Mouse (Mus musculus): Measurements from ENCODE around the gene Cend1. TPM values are rescaled to one million over a fixed set of nuclear protein-coding genes. Genes with fewer than 3 reads are reported as not detected.
A peak's percentile ranks its signal among the peaks of the same experiment; 100 is the strongest.
"Not testable (repeated sequence)": the region's sequence is repeated elsewhere in the genome, so short reads cannot be mapped to it uniquely, and the experiment has no call there.

Gene Cend1
- polyA plus RNA-seq, 1 experiment from 2014 or later: 111 TPM

DNA sequence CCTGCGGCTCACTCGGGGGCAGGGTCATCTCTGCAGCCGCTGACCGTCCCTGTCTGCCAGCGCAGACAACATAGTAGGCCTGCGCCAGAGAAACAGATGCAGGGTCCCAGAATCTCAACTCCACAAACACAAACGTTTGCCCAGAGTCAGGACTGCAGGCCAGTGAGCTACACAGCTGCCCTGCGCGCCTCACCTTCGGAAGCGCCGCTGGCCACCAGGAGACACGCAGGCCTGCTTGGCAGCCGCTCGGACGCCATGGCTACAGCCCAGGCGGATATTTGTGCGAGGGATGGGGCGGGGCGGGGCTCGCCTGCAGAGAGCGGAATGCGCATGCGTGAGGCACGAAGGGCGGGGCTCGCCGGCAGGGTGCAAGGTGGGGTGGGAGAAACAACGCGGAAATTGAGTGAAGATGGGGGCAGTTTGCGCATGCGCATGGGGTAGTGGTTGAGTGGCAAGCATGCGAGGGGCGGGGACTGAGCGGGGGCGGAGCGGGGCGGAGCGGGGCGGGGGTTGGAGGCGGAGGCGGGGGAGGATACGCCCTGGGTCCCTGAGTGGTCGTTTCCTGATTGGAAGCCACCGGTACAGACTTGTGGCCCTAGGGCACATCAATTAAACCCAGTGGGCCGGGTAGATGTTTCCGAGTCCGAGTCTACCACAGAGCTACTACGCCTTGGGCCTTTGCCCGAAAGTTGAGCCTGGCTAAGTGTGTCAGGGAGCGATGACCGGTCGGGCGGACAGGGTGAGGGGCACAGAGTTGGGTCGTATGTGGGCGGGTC is 15.3 kb downstream of the Cend1 start, which contains the start of gene Gatd1:
Gatd1 (minus strand) TSS at position 328 of the 776 bp plus-strand sequence.
- H3K4me2 ChIP-seq: peak within 1 kb of the TSS; percentile 89
- no peaks in the 10 kb centered on the region for H3K27me3 ChIP-seq (replicated peaks)
- no peaks in the 10 kb centered on the region for H3K36me3 ChIP-seq (replicated peaks)
- H3K9me3 ChIP-seq: no peaks in the 10 kb centered on the region
- H3K4me3 ChIP-seq: peak within 1 kb of the TSS; percentile 76
- ATAC-seq (replicated peaks): peak; percentile 84
- peak within 1 kb of the TSS; percentile 90 for H3K9ac ChIP-seq
- WGBS: under 1% methylated on average over 55 of the region's 56 CpGs
- peak within 1 kb of the TSS; percentile 90 for H3K27ac ChIP-seq
- peaks cover 19% of the 10 kb centered on the region for H3K4me1 ChIP-seq

DNA sequence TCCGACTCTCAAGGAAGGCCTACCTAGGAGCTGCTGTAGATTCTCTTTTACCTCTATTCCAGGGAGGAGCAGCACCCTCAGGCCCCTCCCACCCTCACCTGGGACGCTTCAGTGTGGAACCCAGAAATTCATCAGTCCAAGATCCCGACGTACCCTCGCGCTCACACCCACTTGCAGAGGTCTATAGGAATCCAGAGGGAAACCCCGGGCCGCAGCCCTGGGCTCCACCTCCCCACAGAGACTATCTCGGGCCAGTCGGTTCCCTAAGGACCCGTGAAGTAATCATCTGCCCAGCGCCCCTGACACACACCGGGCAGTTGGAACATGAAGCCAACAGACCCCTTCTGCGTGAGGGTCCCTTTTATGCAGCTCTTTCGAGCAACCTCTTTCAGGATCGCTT is 16.0 kb downstream of the Cend1 start:
- peak; percentile 46 for ATAC-seq (replicated peaks)
- 5% methylated on average over 16 of the region's 16 CpGs for WGBS
- peak overlapping the region; percentile 89 for H3K4me2 ChIP-seq

DNA sequence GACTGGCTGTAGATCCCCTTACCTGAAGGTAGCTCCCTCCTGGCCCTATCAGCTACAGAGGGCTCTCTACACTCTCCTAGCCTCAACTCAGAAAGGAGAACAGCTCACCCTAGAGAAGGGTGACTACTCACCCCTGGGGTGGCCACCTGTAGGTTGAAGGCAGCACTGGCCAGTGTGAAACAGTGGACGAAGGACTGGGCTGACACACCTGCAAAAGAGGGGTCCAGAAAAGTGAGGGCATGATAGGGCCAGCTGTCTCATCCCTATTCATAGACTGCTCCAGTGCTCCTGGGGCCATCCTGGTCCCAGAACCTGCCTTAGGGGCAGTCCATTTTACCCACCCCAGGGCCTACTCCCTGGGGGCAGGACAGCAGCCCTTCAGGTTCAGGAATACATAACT is 17.6 kb downstream of the Cend1 start:
- Histone ChIP-seq H3K27ac (no peak overlapping the region), H3K4me3 (no peak overlapping the region), H3K27me3 (replicated peaks) (no peaks in the 10 kb centered on the region), H3K4me2 (no peak overlapping the region), H3K36me3 (replicated peaks) (no peaks in the 10 kb centered on the region), H3K9me3 (no peaks in the 10 kb centered on the region), H3K9ac (no peak overlapping the region), H3K4me1 (peaks cover 22% of the 10 kb centered on the region)
- 92% methylated on average over 1 of the region's 1 CpGs for WGBS
- no peak for ATAC-seq (replicated peaks)

More for the DNA sequence above, 16.0 kb downstream of the Cend1 start:
- Histone ChIP-seq H3K9ac (peak overlapping the region; percentile 90), H3K4me1 (peaks cover 22% of the 10 kb centered on the region), H3K27me3 (replicated peaks) (no peaks in the 10 kb centered on the region), H3K27ac (peak overlapping the region; percentile 90), H3K4me3 (peak overlapping the region; percentile 76), H3K36me3 (replicated peaks) (no peaks in the 10 kb centered on the region), H3K9me3 (no peaks in the 10 kb centered on the region)

DNA sequence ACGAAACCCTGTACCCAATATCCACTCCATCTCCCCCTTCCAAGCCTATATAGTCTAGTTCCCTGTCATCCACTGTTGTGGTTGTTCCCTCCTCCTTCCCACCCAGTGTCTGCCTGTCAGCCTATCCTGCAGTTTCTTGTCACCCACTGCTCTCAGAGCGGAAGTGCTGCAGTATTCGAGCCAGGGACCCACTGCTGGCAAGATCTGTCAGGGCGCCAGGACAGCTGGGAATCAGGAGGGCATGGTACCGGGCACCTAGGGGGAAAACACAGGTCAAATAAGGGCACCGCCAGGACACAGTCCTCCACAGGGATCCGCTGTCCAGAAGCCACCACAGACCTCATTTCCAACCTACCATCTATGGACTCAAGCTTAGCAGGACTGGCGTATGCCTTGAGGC is 18.7 kb downstream of the Cend1 start:
- Histone ChIP-seq H3K4me3 (no peak overlapping the region), H3K27me3 (replicated peaks) (no peaks in the 10 kb centered on the region), H3K36me3 (replicated peaks) (no peaks in the 10 kb centered on the region), H3K27ac (no peak overlapping the region), H3K4me1 (peaks cover 22% of the 10 kb centered on the region), H3K9me3 (no peaks in the 10 kb centered on the region), H3K4me2 (no peak overlapping the region), H3K9ac (no peak overlapping the region)
- WGBS: 93% methylated on average over 8 of the region's 8 CpGs
- no peak for ATAC-seq (replicated peaks)

DNA sequence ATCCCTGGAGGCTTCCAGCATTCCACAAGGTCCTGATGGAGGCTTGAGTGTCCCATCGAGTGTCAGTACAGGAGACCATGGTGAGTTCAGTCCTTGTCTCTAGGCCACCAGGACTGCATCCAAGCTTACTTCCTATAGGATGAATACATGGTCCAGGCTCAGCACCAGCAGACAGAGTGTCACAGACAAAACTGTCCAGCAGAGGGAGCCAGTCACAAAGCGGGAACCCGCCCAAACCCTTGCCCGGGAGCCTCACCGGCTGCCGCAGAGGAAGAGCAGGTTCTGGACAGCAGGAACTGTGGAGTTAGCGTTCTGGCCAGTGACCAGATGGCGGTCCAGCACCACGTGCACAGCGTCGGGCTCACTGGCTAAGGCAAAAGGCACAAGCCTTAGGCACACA is 20.5 kb downstream of the Cend1 start:
- H3K27ac ChIP-seq: peak overlapping the region; percentile 41; the same call in 1 of the 2 replicates
- peaks cover 16% of the 10 kb centered on the region for H3K4me1 ChIP-seq
- ATAC-seq (replicated peaks): peak; percentile 43; the same call in 1 of the 2 replicates
- no peak overlapping the region for H3K9ac ChIP-seq
- H3K4me2 ChIP-seq: no peak overlapping the region
- no peaks in the 10 kb centered on the region for H3K36me3 ChIP-seq (replicated peaks)
- H3K4me3 ChIP-seq: 0 out of 2 replicates have a peak overlapping the region, but pooled peaks have one; percentile 5
- H3K27me3 ChIP-seq (replicated peaks): no peaks in the 10 kb centered on the region
- H3K9me3 ChIP-seq: no peaks in the 10 kb centered on the region
- 7% methylated on average over 11 of the region's 11 CpGs for WGBS

DNA sequence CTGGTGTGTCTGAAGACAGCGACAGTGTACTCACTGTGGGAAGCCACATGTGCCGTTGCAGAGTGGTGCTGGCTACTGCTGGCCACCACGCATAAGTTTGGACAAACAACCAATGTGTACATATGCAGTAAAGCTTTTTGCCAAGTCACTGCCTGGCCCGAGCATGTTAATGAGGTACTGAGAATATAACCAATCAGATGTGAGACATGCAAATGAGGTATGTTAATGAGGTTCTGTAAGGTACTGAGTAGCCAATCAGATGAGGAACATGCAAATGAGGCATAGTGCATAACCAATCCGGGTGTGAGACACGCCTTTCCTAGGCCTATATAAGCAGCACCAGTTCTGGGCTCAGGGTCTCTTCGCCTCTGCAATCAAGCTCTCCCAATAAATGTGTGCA is 21.6 kb downstream of the Cend1 start:
- H3K9ac ChIP-seq; H3K4me2 ChIP-seq; H3K36me3 ChIP-seq (replicated peaks); H3K4me3 ChIP-seq; H3K27me3 ChIP-seq (replicated peaks); ATAC-seq (replicated peaks); H3K4me1 ChIP-seq; H3K27ac ChIP-seq; H3K9me3 ChIP-seq: not testable (repeated sequence)
- 95% methylated on average over 7 of the region's 7 CpGs for WGBS

DNA sequence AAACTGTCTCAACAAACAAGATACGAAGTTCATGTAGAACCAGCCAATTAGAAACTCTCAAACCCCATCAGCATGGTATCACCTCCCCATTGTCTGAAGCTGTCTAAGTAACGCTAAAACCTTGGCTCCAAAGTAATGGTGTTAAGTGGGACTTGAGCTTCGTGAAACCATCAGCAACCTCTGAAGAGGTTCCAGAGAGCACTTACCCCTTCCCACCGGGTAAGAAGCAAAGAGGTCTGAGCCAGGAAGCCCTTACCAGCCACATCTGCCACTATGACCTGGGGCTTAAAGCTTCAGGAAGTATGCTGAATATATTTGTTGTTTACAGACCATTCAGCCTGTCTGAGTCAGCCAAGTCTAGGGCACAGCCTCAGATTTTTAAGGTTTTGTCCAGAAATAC is 23.8 kb downstream of the Cend1 start:
- Histone ChIP-seq H3K27me3 (replicated peaks) (no peaks in the 10 kb centered on the region), H3K27ac (no peak overlapping the region), H3K9ac (no peak overlapping the region), H3K4me1 (peaks cover 9% of the 10 kb centered on the region), H3K4me3 (no peak overlapping the region), H3K36me3 (replicated peaks) (peaks cover 19% of the 10 kb centered on the region), H3K4me2 (no peak overlapping the region), H3K9me3 (no peaks in the 10 kb centered on the region)
- WGBS: 80% methylated on average over 4 of the region's 4 CpGs
- no peak for ATAC-seq (replicated peaks)

DNA sequence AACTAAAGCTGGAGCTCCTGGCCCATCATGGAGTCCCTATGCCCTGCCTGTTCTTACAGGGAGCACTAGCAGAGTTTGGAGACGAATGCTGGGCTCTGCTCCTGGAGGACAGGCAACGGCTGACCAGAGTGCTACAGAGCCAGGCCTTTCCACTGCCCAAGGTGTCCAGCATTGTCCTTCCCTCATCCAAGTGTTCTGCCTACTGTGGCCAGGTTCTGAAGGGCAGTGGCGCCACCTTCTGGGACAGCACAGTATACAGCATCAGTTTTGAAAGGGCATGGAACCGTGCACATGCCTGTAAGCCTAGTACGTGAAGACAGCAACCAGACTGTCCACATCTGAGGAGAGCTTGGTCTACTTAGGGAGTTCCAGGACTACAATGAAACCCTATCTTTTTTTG is 26.0 kb downstream of the Cend1 start:
- 44% methylated on average over 5 of the region's 5 CpGs for WGBS
- no peak overlapping the region for H3K27ac ChIP-seq
- no peaks in the 10 kb centered on the region for H3K9me3 ChIP-seq
- no peak overlapping the region for H3K4me3 ChIP-seq
- peak; percentile 52 for ATAC-seq (replicated peaks)
- H3K4me1 ChIP-seq: no peaks in the 10 kb centered on the region
- no peak overlapping the region for H3K9ac ChIP-seq
- peaks cover 28% of the 10 kb centered on the region for H3K36me3 ChIP-seq (replicated peaks)
- H3K27me3 ChIP-seq (replicated peaks): no peaks in the 10 kb centered on the region
- H3K4me2 ChIP-seq: no peak overlapping the region

DNA sequence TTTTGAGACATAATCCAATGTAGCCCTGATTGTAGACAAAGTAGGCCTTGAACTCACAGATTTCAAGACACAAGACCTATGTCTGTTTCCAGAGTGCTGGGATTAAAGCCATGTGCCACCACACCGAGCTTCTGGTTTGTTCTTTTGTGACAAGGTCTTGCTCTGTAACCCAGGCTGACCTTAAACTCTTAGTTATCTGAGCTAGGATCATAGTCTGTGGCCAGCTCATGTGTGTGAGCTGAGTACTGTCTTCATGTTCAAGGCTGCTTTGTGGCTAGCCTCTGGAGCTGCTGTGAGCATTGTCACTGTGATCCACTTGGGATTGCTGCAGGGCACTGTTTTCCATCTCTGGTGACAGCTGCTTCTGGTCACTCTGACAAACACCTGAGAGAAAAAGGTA is 33.9 kb downstream of the Cend1 start:
- Histone ChIP-seq H3K36me3 (replicated peaks) (peaks cover 13% of the 10 kb centered on the region), H3K4me2 (no peak overlapping the region), H3K9me3 (no peaks in the 10 kb centered on the region), H3K9ac (no peak overlapping the region), H3K27ac (no peak overlapping the region), H3K4me1 (peaks cover 14% of the 10 kb centered on the region), H3K4me3 (no peak overlapping the region), H3K27me3 (replicated peaks) (no peaks in the 10 kb centered on the region)
- 83% methylated on average over 1 of the region's 1 CpGs for whole genome bisulfite sequencing
- no peak for ATAC-seq (replicated peaks)

DNA sequence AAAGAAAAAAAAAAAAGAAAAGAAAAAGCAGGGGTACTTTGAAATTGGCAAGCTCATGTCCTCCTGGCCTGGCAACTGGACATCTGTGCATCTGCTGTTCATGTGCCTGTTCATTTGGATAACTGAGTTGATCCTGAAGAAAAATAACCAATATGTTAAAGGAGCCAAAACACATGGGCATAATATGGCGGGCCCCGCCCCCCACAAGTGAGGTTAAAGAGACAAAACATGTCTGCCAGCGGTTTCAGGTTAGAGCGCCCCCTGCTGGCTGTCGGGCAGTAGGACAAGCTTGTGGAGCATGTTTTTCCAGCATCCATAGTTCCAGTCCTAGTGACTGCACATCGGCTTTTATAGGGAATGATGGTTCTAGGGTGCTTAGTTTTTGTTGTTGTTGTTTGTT is 34.5 kb downstream of the Cend1 start:
- H3K4me1 ChIP-seq: peaks cover 14% of the 10 kb centered on the region
- 19% methylated on average over 6 of the region's 6 CpGs for WGBS
- ATAC-seq (replicated peaks): no peak

DNA sequence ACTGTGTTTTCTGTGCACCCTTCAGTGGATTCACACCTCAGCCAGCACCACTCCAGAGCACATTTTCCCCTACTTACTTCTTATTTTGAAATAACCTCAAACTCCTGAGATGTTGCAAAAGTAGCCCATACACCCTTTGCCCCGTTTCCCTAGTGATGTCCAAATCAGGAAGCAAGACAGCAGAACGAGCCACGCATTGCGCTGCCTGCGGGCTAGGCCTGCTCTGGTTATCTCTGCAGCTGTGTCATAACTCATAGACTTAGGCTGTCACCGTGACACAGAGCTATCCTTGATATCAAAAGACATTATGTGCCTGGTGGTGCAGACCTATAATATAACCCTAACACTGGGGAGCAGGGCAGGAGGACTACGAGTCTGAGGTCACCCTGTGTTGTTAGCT is 35.1 kb downstream of the Cend1 start:
- Histone ChIP-seq H3K4me1 (peaks cover 14% of the 10 kb centered on the region), H3K27ac (no peak overlapping the region), H3K36me3 (replicated peaks) (peaks cover 6% of the 10 kb centered on the region), H3K9me3 (no peaks in the 10 kb centered on the region), H3K27me3 (replicated peaks) (no peaks in the 10 kb centered on the region), H3K9ac (no peak overlapping the region), H3K4me2 (no peak overlapping the region), H3K4me3 (no peak overlapping the region)
- 87% methylated on average over 7 of the region's 7 CpGs for WGBS
- ATAC-seq (replicated peaks): no peak

More for the DNA sequence above, 34.5 kb downstream of the Cend1 start:
- Histone ChIP-seq H3K4me2 (no peak overlapping the region), H3K9me3 (no peaks in the 10 kb centered on the region), H3K36me3 (replicated peaks) (peaks cover 8% of the 10 kb centered on the region), H3K27me3 (replicated peaks) (no peaks in the 10 kb centered on the region), H3K4me3 (no peak overlapping the region), H3K9ac (no peak overlapping the region), H3K27ac (no peak overlapping the region)

DNA sequence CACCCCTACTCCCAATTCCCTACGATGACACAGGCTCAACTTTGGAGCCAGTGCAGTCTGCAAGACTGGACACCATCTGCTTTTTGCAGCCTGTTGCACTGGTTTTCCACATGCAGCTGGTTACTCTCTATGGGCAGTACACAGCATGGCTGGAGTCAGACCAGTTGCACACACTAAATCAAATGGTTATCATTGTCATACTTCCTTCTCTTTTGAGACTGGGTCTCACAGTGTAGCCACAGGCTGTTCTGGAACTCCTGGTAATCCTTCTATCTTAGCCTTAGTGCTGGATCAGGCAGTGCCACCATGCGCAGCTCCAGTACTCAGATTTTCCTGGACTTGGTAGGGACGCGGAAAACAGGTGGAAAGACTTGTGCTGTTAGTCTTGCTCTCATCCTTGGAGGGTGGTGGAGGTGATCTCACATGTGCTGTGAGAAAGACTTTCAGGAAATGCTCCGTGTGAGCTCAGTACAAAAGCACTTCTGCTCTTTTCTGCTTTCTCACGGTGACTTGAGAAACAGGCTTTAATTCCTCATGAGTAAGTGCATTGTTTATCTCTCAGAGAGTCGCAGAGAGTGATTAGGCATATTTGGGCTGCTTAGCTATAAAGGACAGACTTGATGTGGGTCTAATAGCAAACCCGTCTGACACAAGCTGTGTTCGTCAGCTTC is 36.6 kb downstream of the Cend1 start:
- peak; percentile 62; the same call in 1 of the 2 replicates for ATAC-seq (replicated peaks)
- 28% methylated on average over 9 of the region's 9 CpGs for WGBS
- Histone ChIP-seq H3K9me3 (no peaks in the 10 kb centered on the region), H3K27ac (peak overlapping the region; percentile 85), H3K4me3 (peak overlapping the region; percentile 76), H3K27me3 (replicated peaks) (no peaks in the 10 kb centered on the region), H3K9ac (peak overlapping the region; percentile 80), H3K4me2 (peak overlapping the region; percentile 96), H3K36me3 (replicated peaks) (peaks cover 3% of the 10 kb centered on the region), H3K4me1 (peaks cover 14% of the 10 kb centered on the region)
